Mouse (Mus musculus) myocyte (in vitro differentiated cells): ENCODE data around the gene Npas1.

Experiments used
- CEBPB ChIP-seq: IDR thresholded peaks from 2 replicates; pipeline ENCODE4 v1.6.1; 2011; ENCODE audit warnings: mild to moderate bottlenecking, moderate library complexity; ENCODE audit not compliant: poor library complexity, insufficient read depth, severe bottlenecking
- E2F4 ChIP-seq: IDR thresholded peaks from one replicate; pipeline ENCODE4 v1.6.1; 2011; ENCODE audit warnings: mild to moderate bottlenecking, control low read depth, moderate library complexity; ENCODE audit not compliant: insufficient read depth
- MAX ChIP-seq: IDR thresholded peaks from one replicate; pipeline ENCODE4 v1.6.1; 2011; ENCODE audit warnings: low read depth, mild to moderate bottlenecking, control low read depth
- MYOD1 ChIP-seq, 3 experiments: IDR thresholded peaks; one replicate each; pipeline ENCODE4 v1.6.1; 2011; ENCODE audit warnings: control low read depth in 2 of 3, low read depth in 2 of 3, mild to moderate bottlenecking in 2 of 3, moderate library complexity in 1 of 3; ENCODE audit not compliant: insufficient read length in 2 of 3, control insufficient read depth in 1 of 3
- MYOG ChIP-seq, 3 experiments: IDR thresholded peaks; one replicate each; pipeline ENCODE4 v1.6.1; 2011; ENCODE audit warnings: control low read depth in 2 of 3, low read depth in 2 of 3, mild to moderate bottlenecking in 2 of 3; ENCODE audit not compliant: insufficient read length in 2 of 3, control insufficient read depth in 1 of 3, insufficient read depth in 1 of 3
- POLR2A ChIP-seq: IDR thresholded peaks from one replicate; pipeline ENCODE4 v1.6.1; 2011; ENCODE audit warnings: low read depth, mild to moderate bottlenecking, control low read depth, moderate library complexity; ENCODE audit not compliant: insufficient read length
- POLR2AphosphoS2 ChIP-seq: IDR thresholded peaks from one replicate; pipeline ENCODE4 v1.6.1; 2011; ENCODE audit warnings: low read depth, control low read depth; ENCODE audit not compliant: insufficient read length
- SRF ChIP-seq: IDR thresholded peaks from one replicate; pipeline ENCODE4 v1.6.1; 2011; ENCODE audit warnings: low read depth; ENCODE audit not compliant: control insufficient read depth, insufficient read length

DNA sequence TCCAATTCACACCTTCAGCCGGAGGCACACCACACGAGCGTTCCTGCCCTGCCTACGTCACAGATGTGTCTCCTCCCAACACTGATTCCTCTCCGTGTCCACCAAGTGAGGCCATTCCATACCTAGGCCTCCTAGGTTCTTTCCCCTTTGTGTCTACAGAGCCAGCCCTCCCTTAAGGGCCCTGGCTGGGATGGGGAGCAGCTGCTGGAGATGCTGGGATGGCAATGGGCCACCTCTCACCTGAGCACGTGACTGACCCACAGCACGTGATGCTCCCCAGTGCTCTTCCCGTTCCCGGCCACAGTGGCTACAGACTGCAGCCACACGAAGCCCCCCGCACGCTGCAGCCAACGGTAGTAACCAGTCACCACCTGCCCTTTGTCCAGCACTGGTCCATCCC, 17.0 kb downstream of the Npas1 start:
- TF ChIP-seq SRF, result no peak
- no peak for TF ChIP-seq MYOD1 (IDR thresholded peaks at IDR 0.05; ENCODE audit: control insufficient read depth in 1 of 3, insufficient read length in 2 of 3, low read depth in 2 of 3)
- TF ChIP-seq POLR2A, result no peak
- no peak for TF ChIP-seq MYOG (IDR thresholded peaks at IDR 0.05; ENCODE audit: control insufficient read depth in 1 of 3, insufficient read depth in 1 of 3, insufficient read length in 2 of 3, low read depth in 2 of 3)
- no peak for TF ChIP-seq MAX
- no peak for TF ChIP-seq CEBPB
- TF ChIP-seq POLR2AphosphoS2, result no peak
- no peak for TF ChIP-seq E2F4
